Mouse (Mus musculus): ENCODE data around the gene Adm2. TPM values are rescaled to one million over a fixed set of nuclear protein-coding genes. Genes with fewer than 3 reads are reported as not detected.

The Adm2 gene
- polyA plus RNA-seq (2012; rRNA removed), result not detected in 2 replicates

DNA sequence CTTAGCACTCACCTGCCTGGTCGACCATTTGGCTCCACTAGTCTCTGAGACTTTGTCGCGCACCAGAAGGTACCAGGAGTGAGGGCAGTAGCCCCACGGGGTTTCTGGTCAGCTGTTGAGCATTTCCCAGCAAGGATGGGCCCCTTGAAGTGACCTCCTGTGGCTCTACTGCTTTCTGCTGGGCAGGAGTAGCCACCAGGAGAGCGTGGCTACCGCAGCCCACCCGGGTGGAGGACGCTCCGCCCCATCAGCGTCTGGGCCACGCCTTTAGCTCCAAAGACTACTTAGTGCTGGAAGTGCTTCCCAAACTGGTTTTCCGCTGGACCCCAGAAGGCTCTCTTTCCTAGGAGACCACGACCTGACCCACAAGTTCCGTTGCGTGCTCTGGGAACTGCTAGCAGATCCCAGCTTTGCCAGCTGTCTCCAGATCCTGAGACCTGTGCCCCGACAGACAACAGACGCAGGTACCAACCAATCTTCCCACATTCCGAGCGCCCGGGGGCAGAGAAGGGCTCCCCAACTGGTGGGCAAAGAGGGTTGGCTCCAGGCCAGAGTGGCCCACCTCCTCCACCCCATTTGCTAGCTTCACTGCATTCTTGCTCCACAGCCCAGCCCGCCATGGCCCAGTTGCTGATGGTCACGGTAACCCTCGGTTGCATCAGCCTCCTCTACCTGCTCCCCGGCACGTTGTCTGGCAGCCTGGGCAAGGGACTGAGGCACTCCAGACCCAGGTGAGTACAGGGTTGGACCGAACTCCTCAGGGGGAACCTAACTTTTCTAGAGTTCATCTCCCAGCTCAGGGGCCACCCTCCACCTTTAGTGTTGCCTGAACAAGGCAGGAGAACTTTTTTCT lies at the start of gene Adm2:
Gene Adm2, plus strand, starts transcription at position 51 of the 853 bp plus-strand sequence.
- Histone ChIP-seq H3K27ac (ENCODE audit: insufficient read depth, low read length) (no peak within 1 kb of the TSS), H3K4me1 (ENCODE audit: control insufficient read depth, insufficient read depth, low read length) (no peaks in the 10 kb centered on the region), H3K4me3 (replicated peaks; ENCODE audit: insufficient read depth, low read depth, low read length) (no peak within 1 kb of the TSS), H3K27me3 (ENCODE audit: control insufficient read depth, insufficient read depth, low read length) (no peaks in the 10 kb centered on the region)
- TF ChIP-seq CTCF (IDR thresholded peaks at IDR 0.05; ENCODE audit: borderline replicate concordance, insufficient read depth, low read depth, low read length) (no peak), POLR2A (IDR thresholded peaks at IDR 0.05; ENCODE audit: borderline replicate concordance, insufficient read depth, low read length) (no peak)
- WGBS, result 14% methylated on average over 26 of the region's 26 CpGs
- DNase-seq, result no peak

DNA sequence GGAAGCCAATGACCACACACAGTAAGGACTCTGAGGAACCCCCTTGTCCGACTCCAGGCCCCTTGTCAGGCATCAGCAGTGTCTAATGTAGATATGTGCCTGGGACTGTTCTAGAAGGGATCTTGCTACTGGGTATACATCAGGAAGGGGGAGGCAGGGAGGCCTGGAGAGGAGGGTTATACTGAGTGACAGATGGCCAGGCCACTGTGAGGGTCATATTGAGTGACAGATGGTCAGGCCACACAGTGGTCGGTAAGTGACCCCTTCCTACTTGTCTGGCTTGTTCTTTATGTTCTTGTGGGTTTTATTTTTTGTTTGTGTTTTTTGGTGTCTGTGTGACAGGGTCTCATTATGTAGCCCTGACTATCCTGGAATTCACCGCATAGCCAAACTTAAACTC lies 47.0 kb upstream of the Adm2 start:
- 51% methylated on average over 3 of the region's 3 CpGs for WGBS
- no peak for TF ChIP-seq POLR2A (IDR thresholded peaks at IDR 0.05; ENCODE audit: borderline replicate concordance, insufficient read depth, low read length)
- TF ChIP-seq CTCF (IDR thresholded peaks at IDR 0.05; ENCODE audit: borderline replicate concordance, insufficient read depth, low read depth, low read length), result no peak
- DNase-seq, result no peak
- 0 out of 2 replicates have a peak overlapping the region, but pooled peaks have one; percentile 46 for H3K27ac ChIP-seq (ENCODE audit: insufficient read depth, low read length)
- H3K27me3 ChIP-seq (ENCODE audit: control insufficient read depth, insufficient read depth, low read length), result no peaks in the 10 kb centered on the region
- H3K4me3 ChIP-seq (replicated peaks; ENCODE audit: insufficient read depth, low read depth, low read length), result no peak overlapping the region
- H3K4me1 ChIP-seq (ENCODE audit: control insufficient read depth, insufficient read depth, low read length), result peaks cover 28% of the 10 kb centered on the region

DNA sequence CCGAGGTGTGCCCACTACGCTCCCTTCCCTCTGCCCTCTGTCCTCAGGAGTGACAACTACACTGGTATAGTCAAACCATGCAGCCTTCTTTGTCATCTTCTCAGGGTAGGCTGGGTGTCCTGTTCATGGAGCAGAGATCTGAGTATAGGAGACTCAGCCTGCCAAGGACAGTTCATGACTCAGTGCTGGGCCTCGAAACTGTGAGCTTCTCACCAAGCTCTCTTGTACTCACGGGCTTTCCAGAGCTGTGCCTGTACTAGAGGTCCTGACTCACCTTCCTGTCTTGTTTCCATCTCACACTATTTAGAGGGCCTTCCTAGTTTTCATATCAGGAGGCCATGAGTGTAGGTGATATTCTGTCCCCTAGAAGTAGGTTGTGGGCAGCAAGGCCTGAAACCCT lies 45.2 kb upstream of the Adm2 start:
- Histone ChIP-seq H3K4me3 (replicated peaks; ENCODE audit: insufficient read depth, low read depth, low read length) (no peak overlapping the region), H3K27me3 (ENCODE audit: control insufficient read depth, insufficient read depth, low read length) (no peaks in the 10 kb centered on the region), H3K27ac (ENCODE audit: insufficient read depth, low read length) (no peak overlapping the region), H3K4me1 (ENCODE audit: control insufficient read depth, insufficient read depth, low read length) (peaks cover 28% of the 10 kb centered on the region)
- TF ChIP-seq CTCF (IDR thresholded peaks at IDR 0.05; ENCODE audit: borderline replicate concordance, insufficient read depth, low read depth, low read length) (no peak), POLR2A (IDR thresholded peaks at IDR 0.05; ENCODE audit: borderline replicate concordance, insufficient read depth, low read length) (no peak)
- no peak for DNase-seq
- 74% methylated on average over 4 of the region's 4 CpGs for WGBS

DNA sequence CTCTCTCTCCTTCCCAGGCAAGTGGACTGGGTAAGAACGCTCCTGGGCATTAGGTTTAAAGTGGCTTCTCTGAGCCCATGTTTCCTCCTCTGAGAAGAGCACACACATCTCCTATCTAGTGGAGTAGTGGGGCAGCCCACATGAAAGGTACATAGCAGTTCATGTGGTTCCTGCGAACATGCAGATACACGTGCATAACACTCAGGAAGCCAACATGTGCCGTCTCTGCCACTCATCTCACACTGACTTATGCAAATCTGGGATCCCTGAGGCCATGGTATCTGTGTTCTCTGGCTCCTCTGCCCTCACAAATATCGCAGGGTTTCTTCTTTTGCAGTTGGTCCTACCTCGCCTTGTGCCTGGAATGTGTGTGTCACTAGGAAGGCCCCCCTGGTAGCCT lies 40.0 kb upstream of the Adm2 start:
- Histone ChIP-seq H3K27me3 (ENCODE audit: control insufficient read depth, insufficient read depth, low read length) (no peaks in the 10 kb centered on the region), H3K4me3 (replicated peaks; ENCODE audit: insufficient read depth, low read depth, low read length) (no peak overlapping the region), H3K27ac (ENCODE audit: insufficient read depth, low read length) (no peak overlapping the region), H3K4me1 (ENCODE audit: control insufficient read depth, insufficient read depth, low read length) (peaks cover 23% of the 10 kb centered on the region)
- no peak for DNase-seq
- WGBS, result 63% methylated on average over 6 of the region's 6 CpGs
- TF ChIP-seq POLR2A (IDR thresholded peaks at IDR 0.05; ENCODE audit: borderline replicate concordance, insufficient read depth, low read length) (no peak), CTCF (IDR thresholded peaks at IDR 0.05; ENCODE audit: borderline replicate concordance, insufficient read depth, low read depth, low read length) (no peak)

DNA sequence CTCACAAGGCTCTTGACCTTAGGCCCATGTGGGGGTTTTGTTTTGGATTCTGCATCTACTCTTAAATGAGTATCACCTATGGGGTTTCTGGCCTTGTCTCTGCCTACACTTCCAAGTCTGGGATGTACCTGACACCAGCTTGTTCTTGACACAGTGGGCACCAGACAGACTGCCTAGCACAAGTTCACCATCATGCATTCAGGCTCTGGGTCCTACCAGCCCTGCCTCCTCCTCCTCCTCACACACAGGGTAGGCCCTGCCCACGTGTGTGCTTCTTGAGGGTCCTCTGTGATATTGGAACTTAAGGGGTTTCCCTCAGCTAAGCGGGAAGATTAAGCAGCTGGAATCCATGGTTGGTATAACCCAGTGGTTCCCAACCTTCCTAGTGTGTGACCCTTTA lies 38.4 kb upstream of the Adm2 start:
- WGBS, result 81% methylated on average over 2 of the region's 2 CpGs
- DNase-seq, result no peak
- Histone ChIP-seq H3K4me3 (replicated peaks; ENCODE audit: insufficient read depth, low read depth, low read length) (no peak overlapping the region), H3K27ac (ENCODE audit: insufficient read depth, low read length) (no peak overlapping the region), H3K4me1 (ENCODE audit: control insufficient read depth, insufficient read depth, low read length) (peaks cover 23% of the 10 kb centered on the region), H3K27me3 (ENCODE audit: control insufficient read depth, insufficient read depth, low read length) (no peaks in the 10 kb centered on the region)
- TF ChIP-seq POLR2A (IDR thresholded peaks at IDR 0.05; ENCODE audit: borderline replicate concordance, insufficient read depth, low read length) (no peak), CTCF (IDR thresholded peaks at IDR 0.05; ENCODE audit: borderline replicate concordance, insufficient read depth, low read depth, low read length) (no peak)

DNA sequence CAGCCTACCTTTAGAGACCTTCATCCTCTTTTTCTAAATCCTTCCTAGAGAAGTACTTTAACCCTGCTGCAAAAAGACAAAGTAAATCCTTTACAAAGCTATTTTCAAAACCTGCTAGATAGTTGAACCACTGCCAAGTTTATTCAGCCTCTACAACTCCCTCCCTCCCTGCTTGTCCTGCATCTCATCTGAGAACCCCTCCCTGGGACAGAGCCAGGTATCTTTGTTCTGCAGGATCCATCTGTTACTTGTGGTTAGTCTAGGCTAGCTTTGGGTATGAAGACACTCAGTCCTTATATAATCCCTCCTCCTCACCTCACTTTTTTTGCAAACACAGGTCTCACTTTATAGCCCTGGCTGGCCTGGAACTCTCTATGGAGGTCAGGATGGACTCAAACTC lies 37.5 kb upstream of the Adm2 start:
- peak in 1 of 2 experiments; percentile 67 for DNase-seq
- TF ChIP-seq CTCF (IDR thresholded peaks at IDR 0.05; ENCODE audit: borderline replicate concordance, insufficient read depth, low read depth, low read length) (no peak), POLR2A (IDR thresholded peaks at IDR 0.05; ENCODE audit: borderline replicate concordance, insufficient read depth, low read length) (no peak)
- Histone ChIP-seq H3K27ac (ENCODE audit: insufficient read depth, low read length) (peak overlapping the region; percentile 53), H3K4me1 (ENCODE audit: control insufficient read depth, insufficient read depth, low read length) (peaks cover 23% of the 10 kb centered on the region), H3K27me3 (ENCODE audit: control insufficient read depth, insufficient read depth, low read length) (no peaks in the 10 kb centered on the region), H3K4me3 (replicated peaks; ENCODE audit: insufficient read depth, low read depth, low read length) (no peak overlapping the region)

DNA sequence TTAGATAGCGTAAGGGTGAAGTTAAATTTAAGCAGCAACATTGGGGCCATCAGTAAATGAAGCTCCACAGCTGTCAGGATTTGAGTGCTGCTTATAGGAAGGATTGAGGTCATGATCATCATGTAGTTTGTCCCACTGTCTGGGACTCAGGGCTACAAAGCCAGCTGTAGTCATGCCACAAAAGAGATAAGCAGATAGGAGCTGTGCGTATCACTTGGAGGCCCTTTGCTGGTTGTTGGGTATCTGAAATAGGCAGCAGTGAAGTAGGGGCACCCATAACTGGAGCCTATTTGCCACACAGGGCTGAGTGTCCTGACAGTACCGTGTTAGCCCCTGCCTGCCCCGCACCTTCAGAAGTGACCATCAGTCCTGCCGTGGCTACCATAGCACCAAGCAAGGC lies 37.0 kb upstream of the Adm2 start:
- WGBS, result 92% methylated on average over 5 of the region's 5 CpGs
- no peak for DNase-seq
- Histone ChIP-seq H3K27ac (ENCODE audit: insufficient read depth, low read length) (peak overlapping the region; percentile 53), H3K4me1 (ENCODE audit: control insufficient read depth, insufficient read depth, low read length) (peaks cover 23% of the 10 kb centered on the region), H3K4me3 (replicated peaks; ENCODE audit: insufficient read depth, low read depth, low read length) (no peak overlapping the region), H3K27me3 (ENCODE audit: control insufficient read depth, insufficient read depth, low read length) (no peaks in the 10 kb centered on the region)
- TF ChIP-seq CTCF (IDR thresholded peaks at IDR 0.05; ENCODE audit: borderline replicate concordance, insufficient read depth, low read depth, low read length) (no peak), POLR2A (IDR thresholded peaks at IDR 0.05; ENCODE audit: borderline replicate concordance, insufficient read depth, low read length) (no peak)

DNA sequence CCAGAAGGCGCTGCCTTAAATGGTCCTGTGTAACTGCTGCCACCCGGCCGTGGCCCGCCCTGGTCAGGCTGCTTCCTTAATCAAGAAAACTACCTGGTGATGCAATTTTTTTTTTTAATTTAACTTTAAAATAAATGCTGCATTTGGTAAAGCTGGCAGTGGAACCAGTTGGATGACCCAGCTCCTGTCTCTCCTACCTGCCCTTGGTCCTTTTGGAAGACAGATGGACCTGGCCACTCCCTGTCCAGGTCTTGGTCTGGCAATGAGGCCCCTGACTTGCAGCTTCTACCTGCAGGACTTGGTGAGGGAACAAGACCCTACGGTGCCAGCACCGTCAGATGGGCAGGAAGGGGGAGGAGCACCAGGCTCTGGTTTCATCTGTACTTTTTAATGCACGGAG lies 36.4 kb upstream of the Adm2 start:
- 13% methylated on average over 7 of the region's 7 CpGs for whole genome bisulfite sequencing
- peak in 1 of 2 experiments; percentile 70 for DNase-seq
- H3K27ac ChIP-seq (ENCODE audit: insufficient read depth, low read length), result peak overlapping the region; percentile 53
- peaks cover 23% of the 10 kb centered on the region for H3K4me1 ChIP-seq (ENCODE audit: control insufficient read depth, insufficient read depth, low read length)
- TF ChIP-seq CTCF (IDR thresholded peaks at IDR 0.05; ENCODE audit: borderline replicate concordance, insufficient read depth, low read depth, low read length) (no peak), POLR2A (IDR thresholded peaks at IDR 0.05; ENCODE audit: borderline replicate concordance, insufficient read depth, low read length) (no peak)
- no peak overlapping the region for H3K4me3 ChIP-seq (replicated peaks; ENCODE audit: insufficient read depth, low read depth, low read length)
- no peaks in the 10 kb centered on the region for H3K27me3 ChIP-seq (ENCODE audit: control insufficient read depth, insufficient read depth, low read length)

Data from cerebellum, adult 2 months (tissue).